Mouse (Mus musculus): Measurements from ENCODE around the gene Abcb5. TPM values are rescaled to one million over a fixed set of nuclear protein-coding genes. Genes with fewer than 3 reads are reported as not detected.

Gene Abcb5
- polyA plus RNA-seq (2015; fragmentation: Illumina TruSeq; extraction: RNeasy Lipid Tissue Mini Kit (QIAGEN cat#74804); ENCODE audit: insufficient read depth, low read depth, low replicate concordance) = not detected

DNA sequence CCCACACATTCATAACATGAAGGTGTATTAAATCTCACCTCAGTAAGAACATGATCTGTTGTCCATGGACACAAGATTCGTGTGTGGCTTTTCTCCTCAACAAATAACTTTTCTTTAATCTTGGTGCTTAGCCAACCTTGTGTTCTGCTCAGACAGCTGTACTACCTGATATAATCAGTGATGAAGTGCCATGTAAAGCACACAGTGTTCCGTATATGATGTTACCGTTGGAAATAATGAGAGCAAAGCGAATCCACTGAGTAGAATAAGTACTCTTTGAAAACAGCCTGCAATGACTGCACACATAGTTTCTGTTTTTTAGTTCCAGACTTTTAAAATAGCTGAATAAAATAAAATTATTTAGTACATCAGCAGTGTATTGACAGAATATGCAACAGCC lies at the start of gene Abcb5:
Gene Abcb5, minus strand, starts transcription at position 101 of the 400 bp plus-strand sequence.

DNA sequence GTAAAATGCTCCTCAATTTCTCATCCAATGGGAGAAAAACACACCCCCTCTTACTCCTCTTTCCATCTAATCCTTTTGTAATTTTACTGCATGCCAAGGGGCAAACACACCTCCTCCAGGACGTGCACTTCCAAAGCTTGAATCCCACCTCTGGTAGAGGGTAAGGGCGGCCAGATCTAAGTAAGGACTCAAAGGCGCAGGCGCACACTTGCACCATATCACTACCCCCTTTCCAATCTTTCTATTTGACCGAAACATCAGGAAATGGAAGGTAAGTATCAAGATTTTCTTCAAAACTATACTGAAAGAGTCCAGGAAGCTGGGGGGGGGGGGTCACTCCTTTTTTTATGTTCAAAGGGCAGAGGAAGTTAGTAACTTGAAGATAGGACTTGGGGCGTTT lies 120.0 kb downstream of the Abcb5 start, which contains the start of gene Sp8:
Gene Sp8, plus strand, starts transcription at position 109 of the 400 bp plus-strand sequence.

Other genes starting within 250 kb of the Abcb5 start
- not detected for gene Sp8, start 120.1 kb downstream of the Abcb5 start, polyA plus RNA-seq (2015; fragmentation: Illumina TruSeq; extraction: RNeasy Lipid Tissue Mini Kit (QIAGEN cat#74804); ENCODE audit: insufficient read depth, low read depth, low replicate concordance)

Data from pancreas, adult 10 weeks (tissue).